Mouse (Mus musculus) heart, postnatal 0 days (tissue): Measurements from ENCODE around the gene Tmem214. TPM values are rescaled to one million over a fixed set of nuclear protein-coding genes. Genes with fewer than 3 reads are reported as not detected.
A peak's percentile ranks its signal among the peaks of the same experiment; 100 is the strongest.

ENCODE experiments used
- ATAC-seq: fragments of 200-750 bp; cut with Nextera tagmentation; 2 replicates; pipeline ENCODE4 v1.8.0; 2017; ENCODE audit warnings: low read depth, moderate number of reproducible peaks, moderate library complexity; ENCODE audit not compliant: insufficient read depth
- DNase-seq: peaks from one replicate; pipeline ENCODE4 v3.0.0-alpha.2; 2016; ENCODE audit warnings: low spot score
- H3K27ac ChIP-seq: fragments of 300-500 bp; sonication (generic); 2 replicates; pipeline ENCODE4 v1.5.1; 2014; ENCODE audit warnings: low read depth, mild to moderate bottlenecking
- H3K27me3 ChIP-seq: fragments of 300-500 bp; sonication (generic); 2 replicates; pipeline ENCODE4 v1.6.1; 2014; ENCODE audit warnings: low read length, mixed read lengths; ENCODE audit not compliant: control insufficient read depth, insufficient read depth
- H3K36me3 ChIP-seq: fragments of 300-500 bp; sonication (generic); replicated peaks from 2 replicates; pipeline ENCODE4 v1.6.1; 2014; ENCODE audit warnings: low read length, mixed read lengths; ENCODE audit not compliant: control insufficient read depth, insufficient read depth
- H3K4me1 ChIP-seq: fragments of 300-500 bp; sonication (generic); 2 replicates; pipeline ENCODE4 v1.6.1; 2014; ENCODE audit warnings: antibody characterized with exemption; ENCODE audit not compliant: control insufficient read depth, insufficient read depth
- H3K4me2 ChIP-seq: fragments of 300-500 bp; sonication (generic); 2 replicates; pipeline ENCODE4 v1.6.1; 2014; ENCODE audit warnings: low read depth, mild to moderate bottlenecking, low read length, moderate library complexity
- H3K4me3 ChIP-seq: fragments of 300-500 bp; sonication (generic); 2 replicates; pipeline ENCODE4 v1.5.1; 2014; ENCODE audit warnings: low read depth, low read length
- H3K9ac ChIP-seq: fragments of 300-500 bp; sonication (generic); replicated peaks from 2 replicates; pipeline ENCODE4 v1.6.1; 2014; ENCODE audit warnings: low read depth, low read length, mixed read lengths
- H3K9me3 ChIP-seq: fragments of 300-500 bp; sonication (generic); replicated peaks from 2 replicates; pipeline ENCODE4 v1.6.1; 2016; ENCODE audit warnings: low read length; ENCODE audit not compliant: control insufficient read depth
- CTCF ChIP-seq: IDR thresholded peaks from 2 replicates; pipeline ENCODE4 v1.5.1; 2016; ENCODE audit warnings: antibody characterized with exemption, control low read depth, low read depth
- EP300 ChIP-seq: IDR thresholded peaks from 2 replicates; pipeline ENCODE4 v1.6.1; 2016; ENCODE audit warnings: antibody characterized with exemption, low read depth
- WGBS: fragments of 180-500 bp; shearing (Covaris S2); extraction: QIAGEN DNeasy Blood & Tissue Kit; methylation state at CpG from one replicate; pipeline ENCODE4 v1.1.7; 2014; 5-methylcytosine and 5-hydroxymethylcytosine counted together
- polyA plus RNA-seq: library from polyadenylated mRNA; unstranded; fragments of >200 nt; fragmentation: Nextera tagmentation; extraction: Ambion mirVana; gene quantifications from 2 replicates; pipeline ENCODE4 v1.2.1, GENCODE M21; 2015
- total RNA-seq: library from RNA; depleted of rRNA; stranded (reverse); fragments of >200 nt; gene quantifications from 2 replicates; pipeline ENCODE4 v1.2.3, GENCODE M21; 2014; ENCODE audit warnings: low replicate concordance; rRNA removed

Gene Tmem214
- total and polyA plus RNA-seq, 2 experiments from 2014 or later, result 49.6 to 58.8 TPM

- no peak for TF ChIP-seq EP300
- no peak for TF ChIP-seq CTCF
- Histone ChIP-seq H3K4me1 (peaks cover 6% of the 10 kb centered on the region; the same call in 1 of the 2 replicates), H3K27ac (no peak overlapping the region), H3K9me3 (no peaks in the 10 kb centered on the region), H3K27me3 (no peaks in the 10 kb centered on the region), H3K4me3 (no peak overlapping the region), H3K4me2 (no peak overlapping the region), H3K36me3 (no peaks in the 10 kb centered on the region; the same call in 1 of the 2 replicates), H3K9ac (no peak overlapping the region)
- no peak for DNase-seq
- 90% methylated on average over 5 of the region's 5 CpGs for WGBS
- no peak for ATAC-seq
These were observed 57.4 kb downstream of the Tmem214 start for GRCm38 (mm10) chr5:30925217-30925616.

- ATAC-seq (no peak), DNase-seq (no peak)
- Histone ChIP-seq H3K4me3 (no peak overlapping the region), H3K27ac (no peak overlapping the region), H3K9ac (no peak overlapping the region), H3K4me2 (no peak overlapping the region), H3K27me3 (no peaks in the 10 kb centered on the region), H3K36me3 (no peaks in the 10 kb centered on the region), H3K9me3 (no peaks in the 10 kb centered on the region), H3K4me1 (peaks cover 6% of the 10 kb centered on the region; the same call in 1 of the 2 replicates)
- 68% methylated on average over 2 of the region's 2 CpGs for WGBS
- TF ChIP-seq EP300 (no peak), CTCF (no peak)
These were observed 58.3 kb downstream of the Tmem214 start for GRCm38 (mm10) chr5:30926073-30926472.

GRCm38 (mm10) chr5:30927945-30928529, 60.2 kb downstream of the Tmem214 start:
- peak; percentile 55 for DNase-seq
- TF ChIP-seq EP300 (no peak), CTCF (no peak)
- Histone ChIP-seq H3K9ac (no peak overlapping the region), H3K27me3 (no peaks in the 10 kb centered on the region), H3K27ac (no peak overlapping the region), H3K4me1 (no peaks in the 10 kb centered on the region; the same call in 1 of the 2 replicates), H3K4me3 (no peak overlapping the region), H3K36me3 (no peaks in the 10 kb centered on the region), H3K9me3 (no peaks in the 10 kb centered on the region), H3K4me2 (no peak overlapping the region)
- no peak for ATAC-seq
- WGBS, result 44% methylated on average over 7 of the region's 7 CpGs

Other genes starting within 250 kb of the Tmem214 start
- gene Slc35f6, start 220.1 kb upstream of the Tmem214 start, total RNA-seq, result 61.3 and 86.8 TPM in 2 replicates
- 30.5 and 31.7 TPM in 2 replicates for gene Slc35f6, start 220.1 kb upstream of the Tmem214 start, polyA plus RNA-seq
- 87.9 and 158 TPM in 2 replicates for gene Cenpa, start 201.2 kb upstream of the Tmem214 start, total RNA-seq
- gene Cenpa, start 201.2 kb upstream of the Tmem214 start, polyA plus RNA-seq, result 128 and 158 TPM in 2 replicates
- 3.7 and 4.7 TPM in 2 replicates for gene Dpysl5, start 156.4 kb upstream of the Tmem214 start, total RNA-seq
- gene Dpysl5, start 156.4 kb upstream of the Tmem214 start, polyA plus RNA-seq, result 0.71 and 0.83 TPM in 2 replicates
- gene Mapre3, start 53.4 kb upstream of the Tmem214 start, total RNA-seq, result 5.3 and 11.9 TPM in 2 replicates
- 15.8 TPM in 2 replicates for gene Mapre3, start 53.4 kb upstream of the Tmem214 start, polyA plus RNA-seq
- 18.1 and 28.2 TPM in 2 replicates for gene Agbl5, start 20.7 kb downstream of the Tmem214 start, total RNA-seq
- gene Agbl5, start 20.7 kb downstream of the Tmem214 start, polyA plus RNA-seq, result 4.2 and 4.9 TPM in 2 replicates
- 201 and 280 TPM in 2 replicates for gene Ost4, start 39.8 kb downstream of the Tmem214 start, total RNA-seq
- 334 and 356 TPM in 2 replicates for gene Ost4, start 39.8 kb downstream of the Tmem214 start, polyA plus RNA-seq
- 63.5 and 64.5 TPM in 2 replicates for gene Emilin1, start 45.4 kb downstream of the Tmem214 start, total RNA-seq
- 68.3 and 70.4 TPM in 2 replicates for gene Emilin1, start 45.4 kb downstream of the Tmem214 start, polyA plus RNA-seq
- gene Khk, start 53.4 kb downstream of the Tmem214 start, total RNA-seq, result 11.8 and 15.0 TPM in 2 replicates
- gene Khk, start 53.4 kb downstream of the Tmem214 start, polyA plus RNA-seq, result 16.2 and 18.5 TPM in 2 replicates
- 0.77 and 3.0 TPM in 2 replicates for gene Cgref1, start 77.6 kb downstream of the Tmem214 start, total RNA-seq
- gene Cgref1, start 77.6 kb downstream of the Tmem214 start, polyA plus RNA-seq, result 1.1 and 1.2 TPM in 2 replicates
- gene Preb, start 92.3 kb downstream of the Tmem214 start, total RNA-seq, result 20.8 and 40.0 TPM in 2 replicates
- 54.3 and 64.3 TPM in 2 replicates for gene Preb, start 92.3 kb downstream of the Tmem214 start, polyA plus RNA-seq
- not detected in 2 replicates for gene Tcf23, start 100.7 kb downstream of the Tmem214 start, total RNA-seq
- 0.15 and 0.21 TPM in 2 replicates for gene Tcf23, start 100.7 kb downstream of the Tmem214 start, polyA plus RNA-seq
- 141 and 177 TPM in 2 replicates for gene Atraid, start 180.3 kb downstream of the Tmem214 start, total RNA-seq
- 166 and 176 TPM in 2 replicates for gene Atraid, start 180.3 kb downstream of the Tmem214 start, polyA plus RNA-seq
- 7.1 and 7.7 TPM in 2 replicates for gene Slc5a6, start 180.9 kb downstream of the Tmem214 start, total RNA-seq
- 5.2 and 5.5 TPM in 2 replicates for gene Slc5a6, start 180.9 kb downstream of the Tmem214 start, polyA plus RNA-seq
- 24.6 and 74.6 TPM in 2 replicates for gene Cad, start 186.8 kb downstream of the Tmem214 start, total RNA-seq
- 5.4 and 5.7 TPM in 2 replicates for gene Cad, start 186.8 kb downstream of the Tmem214 start, polyA plus RNA-seq
- gene Dnajc5g, start 238.3 kb downstream of the Tmem214 start, total RNA-seq, result not detected in 2 replicates
- not detected in 2 replicates for gene Dnajc5g, start 238.3 kb downstream of the Tmem214 start, polyA plus RNA-seq
- gene Slc30a3, start 240.2 kb downstream of the Tmem214 start, total RNA-seq, result not detected in 2 replicates
- gene Slc30a3, start 240.2 kb downstream of the Tmem214 start, polyA plus RNA-seq, result 0.08 and 0.18 TPM in 2 replicates
- 4.2 and 8.8 TPM in 2 replicates for gene Trim54, start 248.7 kb downstream of the Tmem214 start, total RNA-seq
- gene Trim54, start 248.7 kb downstream of the Tmem214 start, polyA plus RNA-seq, result 16.4 and 16.5 TPM in 2 replicates